Mouse (Mus musculus): Measurements from ENCODE around the gene Gm17949. TPM values are rescaled to one million over a fixed set of nuclear protein-coding genes. Genes with fewer than 3 reads are reported as not detected.
"Not testable (repeated sequence)": the region's sequence is repeated elsewhere in the genome, so short reads cannot be mapped to it uniquely, and the experiment has no call there.

Gene Gm17949
- total RNA-seq, 2 experiments from 2014 or later: 0.37 to 0.38 TPM

- no peak for DNase-seq (ENCODE audit: low spot score in 2 of 2)
Observed at GRCm38 (mm10) chr17:57041554-57041953, 30.3 kb downstream of the Gm17949 start, which contains the start of gene Slc25a41. Gene Slc25a41, minus strand, starts transcription at chr17:57041654.

- DNase-seq (ENCODE audit: low spot score in 2 of 2): no peak
Observed at GRCm38 (mm10) chr17:57047406-57047805, 36.1 kb downstream of the Gm17949 start.

GRCm38 (mm10) chr17:57048816-57049215 is 37.5 kb downstream of the Gm17949 start:
- no peak for DNase-seq (ENCODE audit: low spot score in 2 of 2)

- not testable (repeated sequence) for DNase-seq (ENCODE audit: low spot score in 2 of 2)
Observed at GRCm38 (mm10) chr17:57051679-57052078, 40.4 kb downstream of the Gm17949 start.

- no peak for DNase-seq (ENCODE audit: low spot score in 2 of 2)
Observed at GRCm38 (mm10) chr17:57056246-57056645, 45.0 kb downstream of the Gm17949 start.

GRCm38 (mm10) chr17:57058891-57059485 is 47.7 kb downstream of the Gm17949 start, which contains the start of gene Crb3:
Gene Crb3, plus strand, starts transcription at chr17:57059105.
- DNase-seq (ENCODE audit: low spot score in 2 of 2): peak in 1 of 2 experiments; percentile 17

GRCm38 (mm10) chr17:57059486-57059977 is 48.3 kb downstream of the Gm17949 start, which contains the start of gene Slc25a23:
Gene Slc25a23, minus strand, starts transcription at chr17:57059863.
- DNase-seq (ENCODE audit: low spot score in 2 of 2): peak; percentile 75 to 83

- DNase-seq (ENCODE audit: low spot score in 2 of 2): peak; percentile 96 to 98
Observed at GRCm38 (mm10) chr17:57060231-57060801, 49.0 kb downstream of the Gm17949 start.

GRCm38 (mm10) chr17:57061069-57061468 is 49.8 kb downstream of the Gm17949 start:
- DNase-seq (ENCODE audit: low spot score in 2 of 2): no peak

- no peak for DNase-seq (ENCODE audit: low spot score in 2 of 2)
Observed at GRCm38 (mm10) chr17:57062011-57062521, 50.8 kb downstream of the Gm17949 start.

- no peak for DNase-seq (ENCODE audit: low spot score in 2 of 2)
Observed at GRCm38 (mm10) chr17:57062548-57062947, 51.3 kb downstream of the Gm17949 start.

GRCm38 (mm10) chr17:57063031-57063430 is 51.8 kb downstream of the Gm17949 start:
- DNase-seq (ENCODE audit: low spot score in 2 of 2): no peak

- no peak for DNase-seq (ENCODE audit: low spot score in 2 of 2)
Observed at GRCm38 (mm10) chr17:57066908-57067307, 55.6 kb downstream of the Gm17949 start.

- no peak for DNase-seq (ENCODE audit: low spot score in 2 of 2)
Observed at GRCm38 (mm10) chr17:57070272-57070671, 59.0 kb downstream of the Gm17949 start.

GRCm38 (mm10) chr17:57070699-57071098 is 59.4 kb downstream of the Gm17949 start:
- no peak for DNase-seq (ENCODE audit: low spot score in 2 of 2)

Other genes starting within 250 kb of the Gm17949 start
- gene Dus3l, start 246.7 kb upstream of the Gm17949 start, total RNA-seq (2021): 10 to 100 TPM; 63.4 to 68.8 TPM
- 1 to 10 TPM in 1 of 2 experiments, under 1 TPM in 1; 0.99 to 1.2 TPM for gene Prr22, start 241.2 kb upstream of the Gm17949 start, total RNA-seq (2021)
- gene Rfx2, start 180.5 kb upstream of the Gm17949 start, total RNA-seq (2021): 1 to 10 TPM; 4.8 to 5.7 TPM
- not detected for gene Acsbg2, start 137.0 kb upstream of the Gm17949 start, total RNA-seq (2021)
- gene 1700061G19Rik, start 136.0 kb upstream of the Gm17949 start, total RNA-seq (2021): under 1 TPM in 1 of 2 experiments, not detected in 1; 0.15 TPM
- 10 to 100 TPM; 96.2 to 98.2 TPM for gene Mllt1, start 76.1 kb upstream of the Gm17949 start, total RNA-seq (2021)
- gene Acer1, start 29.3 kb upstream of the Gm17949 start, total RNA-seq (2021): not detected
- gene Clpp, start 21.2 kb upstream of the Gm17949 start, total RNA-seq (2021): 10 to 100 TPM; 68.6 to 75.6 TPM
- 10 to 100 TPM; 25.8 to 27.6 TPM for gene Alkbh7, start 14.1 kb upstream of the Gm17949 start, total RNA-seq (2021)
- gene Pspn, start 11.5 kb upstream of the Gm17949 start, total RNA-seq (2021): not detected
- gene Gtf2f1, start 181 bp upstream of the Gm17949 start, total RNA-seq (2021): 10 to 100 TPM; 67.3 to 68.6 TPM
- 100 to 1,000 TPM; 114 to 117 TPM for gene Khsrp, start 20.1 kb downstream of the Gm17949 start, total RNA-seq (2021)
- gene Slc25a41, start 30.2 kb downstream of the Gm17949 start, total RNA-seq (2021): not detected
- 1 to 10 TPM in 1 of 2 experiments, under 1 TPM in 1; 0.71 to 1.2 TPM for gene Crb3, start 47.6 kb downstream of the Gm17949 start, total RNA-seq (2021)
- gene Slc25a23, start 48.4 kb downstream of the Gm17949 start, total RNA-seq (2021): 100 to 1,000 TPM; 374 to 393 TPM
- 1 to 10 TPM; 1.1 to 1.4 TPM for gene Dennd1c, start 67.0 kb downstream of the Gm17949 start, total RNA-seq (2021)
- 100 to 1,000 TPM; 515 to 565 TPM for gene Tubb4a, start 76.3 kb downstream of the Gm17949 start, total RNA-seq (2021)
- 1 to 10 TPM; 1.0 to 1.2 TPM for gene Tnfsf9, start 93.9 kb downstream of the Gm17949 start, total RNA-seq (2021)
- gene Cd70, start 138.3 kb downstream of the Gm17949 start, total RNA-seq (2021): under 1 TPM in 1 of 2 experiments, not detected in 1; 0.40 TPM
- gene Tnfsf14, start 182.7 kb downstream of the Gm17949 start, total RNA-seq (2021): not detected
- gene C3, start 216.7 kb downstream of the Gm17949 start, total RNA-seq (2021): 1 to 10 TPM; 1.9 to 2.5 TPM
- gene Gpr108, start 237.0 kb downstream of the Gm17949 start, total RNA-seq (2021): 10 to 100 TPM; 26.7 to 27.1 TPM
- gene Trip10, start 238.0 kb downstream of the Gm17949 start, total RNA-seq (2021): 1 to 10 TPM; 7.5 to 9.9 TPM

Data from layer of hippocampus, adult 18-20 months (tissue).